Mouse (Mus musculus): Measurements from ENCODE around the gene Ahnak. TPM values are rescaled to one million over a fixed set of nuclear protein-coding genes. Genes with fewer than 3 reads are reported as not detected.
"Not testable (repeated sequence)": the region's sequence is repeated elsewhere in the genome, so short reads cannot be mapped to it uniquely, and the experiment has no call there.

The Ahnak gene
- polyA plus RNA-seq, 1 experiment from 2014 or later: 3.7 TPM

GRCm38 (mm10) chr19:9048981-9049687, 60.0 kb downstream of the Ahnak start:
- Histone ChIP-seq H3K9ac (ENCODE audit: low read depth, low read length) (no peak overlapping the region), H3K4me1 (replicated peaks; ENCODE audit: control insufficient read depth, insufficient read depth, low read length) (peaks cover 42% of the 10 kb centered on the region), H3K9me3 (ENCODE audit: control insufficient read depth, low read length) (peaks cover 5% of the 10 kb centered on the region), H3K27ac (ENCODE audit: low read depth, low read length) (no peak overlapping the region), H3K4me3 (ENCODE audit: low read depth, low read length) (no peak overlapping the region), H3K27me3 (replicated peaks; ENCODE audit: control insufficient read depth, insufficient read depth, low read length) (no peaks in the 10 kb centered on the region), H3K4me2 (no peak overlapping the region), H3K36me3 (ENCODE audit: control insufficient read depth, insufficient read depth, low read length) (no peaks in the 10 kb centered on the region)
- ATAC-seq (replicated peaks; ENCODE audit: low FRiP score) (no peak), DNase-seq (ENCODE audit: low spot score) (no peak)
- 92% methylated on average over 4 of the region's 4 CpGs for WGBS

GRCm38 (mm10) chr19:9050294-9051229, 61.5 kb downstream of the Ahnak start:
- H3K4me2 ChIP-seq: peak overlapping the region; percentile 15
- WGBS: 33% methylated on average over 9 of the region's 9 CpGs
- DNase-seq (ENCODE audit: low spot score) (no peak), ATAC-seq (replicated peaks; ENCODE audit: low FRiP score) (peak; percentile 97)
- H3K27me3 ChIP-seq (replicated peaks; ENCODE audit: control insufficient read depth, insufficient read depth, low read length): no peaks in the 10 kb centered on the region
- peaks cover 5% of the 10 kb centered on the region for H3K9me3 ChIP-seq (ENCODE audit: control insufficient read depth, low read length)
- peak overlapping the region; percentile 82 for H3K27ac ChIP-seq (ENCODE audit: low read depth, low read length)
- H3K9ac ChIP-seq (ENCODE audit: low read depth, low read length): no peak overlapping the region
- H3K36me3 ChIP-seq (ENCODE audit: control insufficient read depth, insufficient read depth, low read length): no peaks in the 10 kb centered on the region
- peaks cover 35% of the 10 kb centered on the region for H3K4me1 ChIP-seq (replicated peaks; ENCODE audit: control insufficient read depth, insufficient read depth, low read length)
- H3K4me3 ChIP-seq (ENCODE audit: low read depth, low read length): no peak overlapping the region

GRCm38 (mm10) chr19:9051985-9052384, 62.9 kb downstream of the Ahnak start:
- not testable (repeated sequence) for H3K4me2 ChIP-seq; H3K36me3 ChIP-seq (ENCODE audit: control insufficient read depth, insufficient read depth, low read length); DNase-seq (ENCODE audit: low spot score); H3K27ac ChIP-seq (ENCODE audit: low read depth, low read length); ATAC-seq (replicated peaks; ENCODE audit: low FRiP score); H3K27me3 ChIP-seq (replicated peaks; ENCODE audit: control insufficient read depth, insufficient read depth, low read length); H3K9me3 ChIP-seq (ENCODE audit: control insufficient read depth, low read length); H3K4me3 ChIP-seq (ENCODE audit: low read depth, low read length); H3K9ac ChIP-seq (ENCODE audit: low read depth, low read length)
- WGBS: 85% methylated on average over 4 of the region's 4 CpGs
- peaks cover 34% of the 10 kb centered on the region for H3K4me1 ChIP-seq (replicated peaks; ENCODE audit: control insufficient read depth, insufficient read depth, low read length)

GRCm38 (mm10) chr19:9052803-9053431, 63.8 kb downstream of the Ahnak start:
- Histone ChIP-seq H3K9ac (ENCODE audit: low read depth, low read length) (peak overlapping the region; percentile 40; the same call in 1 of the 2 replicates), H3K27ac (ENCODE audit: low read depth, low read length) (peak overlapping the region; percentile 65; the same call in 1 of the 2 replicates), H3K4me3 (ENCODE audit: low read depth, low read length) (no peak overlapping the region), H3K4me2 (peak overlapping the region; percentile 19; the same call in 1 of the 2 replicates), H3K27me3 (replicated peaks; ENCODE audit: control insufficient read depth, insufficient read depth, low read length) (no peaks in the 10 kb centered on the region), H3K36me3 (ENCODE audit: control insufficient read depth, insufficient read depth, low read length) (no peaks in the 10 kb centered on the region), H3K9me3 (ENCODE audit: control insufficient read depth, low read length) (peaks cover 5% of the 10 kb centered on the region), H3K4me1 (replicated peaks; ENCODE audit: control insufficient read depth, insufficient read depth, low read length) (peaks cover 29% of the 10 kb centered on the region)
- 15% methylated on average over 6 of the region's 6 CpGs for WGBS
- ATAC-seq (replicated peaks; ENCODE audit: low FRiP score) (peak; percentile 44; the same call in 1 of the 2 replicates), DNase-seq (ENCODE audit: low spot score) (no peak)

- Histone ChIP-seq H3K27me3 (replicated peaks; ENCODE audit: control insufficient read depth, insufficient read depth, low read length) (no peaks in the 10 kb centered on the region), H3K4me1 (replicated peaks; ENCODE audit: control insufficient read depth, insufficient read depth, low read length) (peaks cover 27% of the 10 kb centered on the region), H3K36me3 (ENCODE audit: control insufficient read depth, insufficient read depth, low read length) (no peaks in the 10 kb centered on the region), H3K9ac (ENCODE audit: low read depth, low read length) (no peak overlapping the region), H3K4me2 (no peak overlapping the region), H3K4me3 (ENCODE audit: low read depth, low read length) (no peak overlapping the region), H3K27ac (ENCODE audit: low read depth, low read length) (no peak overlapping the region), H3K9me3 (ENCODE audit: control insufficient read depth, low read length) (no peaks in the 10 kb centered on the region)
- WGBS: 14% methylated on average over 2 of the region's 2 CpGs
- DNase-seq (ENCODE audit: low spot score): no peak
- no peak for ATAC-seq (replicated peaks; ENCODE audit: low FRiP score)
Measured at GRCm38 (mm10) chr19:9055153-9055552, 66.1 kb downstream of the Ahnak start.

GRCm38 (mm10) chr19:9055703-9056355, 66.7 kb downstream of the Ahnak start:
- Histone ChIP-seq H3K9ac (ENCODE audit: low read depth, low read length) (no peak overlapping the region), H3K4me2 (no peak overlapping the region), H3K4me3 (ENCODE audit: low read depth, low read length) (no peak overlapping the region), H3K9me3 (ENCODE audit: control insufficient read depth, low read length) (no peaks in the 10 kb centered on the region), H3K4me1 (replicated peaks; ENCODE audit: control insufficient read depth, insufficient read depth, low read length) (peaks cover 20% of the 10 kb centered on the region), H3K36me3 (ENCODE audit: control insufficient read depth, insufficient read depth, low read length) (no peaks in the 10 kb centered on the region), H3K27ac (ENCODE audit: low read depth, low read length) (no peak overlapping the region), H3K27me3 (replicated peaks; ENCODE audit: control insufficient read depth, insufficient read depth, low read length) (no peaks in the 10 kb centered on the region)
- no peak for ATAC-seq (replicated peaks; ENCODE audit: low FRiP score)
- DNase-seq (ENCODE audit: low spot score): no peak
- WGBS: 52% methylated on average over 4 of the region's 4 CpGs

- DNase-seq (ENCODE audit: low spot score) (no peak), ATAC-seq (replicated peaks; ENCODE audit: low FRiP score) (no peak)
- Histone ChIP-seq H3K4me2 (no peak overlapping the region), H3K9ac (ENCODE audit: low read depth, low read length) (no peak overlapping the region), H3K4me3 (ENCODE audit: low read depth, low read length) (no peak overlapping the region), H3K36me3 (ENCODE audit: control insufficient read depth, insufficient read depth, low read length) (no peaks in the 10 kb centered on the region), H3K4me1 (replicated peaks; ENCODE audit: control insufficient read depth, insufficient read depth, low read length) (peaks cover 10% of the 10 kb centered on the region), H3K27me3 (replicated peaks; ENCODE audit: control insufficient read depth, insufficient read depth, low read length) (no peaks in the 10 kb centered on the region), H3K27ac (ENCODE audit: low read depth, low read length) (no peak overlapping the region), H3K9me3 (ENCODE audit: control insufficient read depth, low read length) (no peaks in the 10 kb centered on the region)
Measured at GRCm38 (mm10) chr19:9057679-9058078, 68.6 kb downstream of the Ahnak start.

GRCm38 (mm10) chr19:9058331-9058884, 69.3 kb downstream of the Ahnak start:
- Histone ChIP-seq H3K27me3 (replicated peaks; ENCODE audit: control insufficient read depth, insufficient read depth, low read length) (no peaks in the 10 kb centered on the region), H3K27ac (ENCODE audit: low read depth, low read length) (no peak overlapping the region), H3K9me3 (ENCODE audit: control insufficient read depth, low read length) (no peaks in the 10 kb centered on the region), H3K4me1 (replicated peaks; ENCODE audit: control insufficient read depth, insufficient read depth, low read length) (peaks cover 2% of the 10 kb centered on the region), H3K9ac (ENCODE audit: low read depth, low read length) (no peak overlapping the region), H3K36me3 (ENCODE audit: control insufficient read depth, insufficient read depth, low read length) (no peaks in the 10 kb centered on the region), H3K4me3 (ENCODE audit: low read depth, low read length) (no peak overlapping the region), H3K4me2 (no peak overlapping the region)
- ATAC-seq (replicated peaks; ENCODE audit: low FRiP score) (no peak), DNase-seq (ENCODE audit: low spot score) (no peak)
- 85% methylated on average over 1 of the region's 1 CpGs for WGBS
